Mouse (Mus musculus) bone marrow macrophage, adult 2 months (primary cell): ENCODE measurements around the gene 1700001C19Rik.

ENCODE experiments used
- CTCF ChIP-seq: IDR thresholded peaks from 2 replicates; pipeline ENCODE4 v1.5.1; 2012; ENCODE audit warnings: low read depth, mild to moderate bottlenecking, low read length, moderate library complexity
- POLR2A ChIP-seq: IDR thresholded peaks from 2 replicates; pipeline ENCODE4 v1.6.1; 2012; ENCODE audit warnings: mild to moderate bottlenecking, low read depth, low read length, borderline replicate concordance

GRCm38 (mm10) chr17:47452886-47453285 lies 15.7 kb upstream of the 1700001C19Rik start:
- TF ChIP-seq POLR2A (no peak), CTCF (no peak)
